Mouse (Mus musculus): ENCODE data around the gene Chrm1. TPM values are rescaled to one million over a fixed set of nuclear protein-coding genes. Genes with fewer than 3 reads are reported as not detected.

Gene Chrm1
- polyA plus RNA-seq, 1 experiment from 2014 or later: 0.66 TPM

DNA sequence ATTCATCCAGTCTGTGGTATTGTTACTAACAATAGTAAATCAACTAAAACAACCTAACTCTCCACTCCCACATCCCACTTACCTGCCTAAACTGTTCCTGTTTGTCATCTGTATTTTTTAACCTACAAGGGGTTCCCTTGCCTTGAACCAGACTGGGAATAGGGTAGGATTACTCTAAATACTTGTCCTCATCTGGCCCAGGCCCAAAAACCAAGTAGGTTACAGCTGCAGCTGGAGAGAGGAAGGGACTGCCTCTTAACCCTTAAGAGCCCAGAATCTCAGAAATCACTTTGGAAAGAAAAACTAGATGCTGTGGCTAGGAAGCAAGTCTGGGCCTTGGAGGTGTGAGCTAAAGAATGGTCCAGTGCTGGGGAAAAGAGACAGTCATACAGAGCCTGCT is 7.8 kb upstream of the Chrm1 start:
- no peaks in the 10 kb centered on the region for H3K4me1 ChIP-seq (ENCODE audit: control insufficient read depth, insufficient read depth, low read depth, low read length)
- H3K27ac ChIP-seq (ENCODE audit: low read depth, low read length): no peak overlapping the region

GRCm38 (mm10) chr19:8656341-8656740 is 7.2 kb upstream of the Chrm1 start:
- Histone ChIP-seq H3K27ac (ENCODE audit: low read depth, low read length) (no peak overlapping the region), H3K9ac (ENCODE audit: low read depth, low read length) (no peak overlapping the region), H3K4me3 (ENCODE audit: low read length) (no peak overlapping the region), H3K4me2 (ENCODE audit: low read length) (no peak overlapping the region), H3K9me3 (ENCODE audit: control insufficient read depth, low read length) (no peaks in the 10 kb centered on the region), H3K36me3 (ENCODE audit: control insufficient read depth, insufficient read depth, low read length) (no peaks in the 10 kb centered on the region), H3K27me3 (replicated peaks; ENCODE audit: control insufficient read depth, insufficient read depth, low read length) (no peaks in the 10 kb centered on the region), H3K4me1 (ENCODE audit: control insufficient read depth, insufficient read depth, low read depth, low read length) (no peaks in the 10 kb centered on the region)
- 66% methylated on average over 4 of the region's 4 CpGs for WGBS
- ATAC-seq: no peak

More for the DNA sequence above, 7.8 kb upstream of the Chrm1 start:
- H3K9ac ChIP-seq (ENCODE audit: low read depth, low read length): no peak overlapping the region
- H3K27me3 ChIP-seq (replicated peaks; ENCODE audit: control insufficient read depth, insufficient read depth, low read length): no peaks in the 10 kb centered on the region
- no peaks in the 10 kb centered on the region for H3K9me3 ChIP-seq (ENCODE audit: control insufficient read depth, low read length)
- H3K4me2 ChIP-seq (ENCODE audit: low read length): no peak overlapping the region
- H3K4me3 ChIP-seq (ENCODE audit: low read length): no peak overlapping the region
- H3K36me3 ChIP-seq (ENCODE audit: control insufficient read depth, insufficient read depth, low read length): no peaks in the 10 kb centered on the region
- no peak for ATAC-seq

GRCm38 (mm10) chr19:8661821-8662307 is 1.7 kb upstream of the Chrm1 start:
- ATAC-seq: peak; percentile 69
- Histone ChIP-seq H3K27me3 (replicated peaks; ENCODE audit: control insufficient read depth, insufficient read depth, low read length) (no peaks in the 10 kb centered on the region), H3K36me3 (ENCODE audit: control insufficient read depth, insufficient read depth, low read length) (no peaks in the 10 kb centered on the region), H3K9ac (ENCODE audit: low read depth, low read length) (peak overlapping the region; percentile 71), H3K27ac (ENCODE audit: low read depth, low read length) (no peak overlapping the region), H3K4me3 (ENCODE audit: low read length) (peak overlapping the region; percentile 51), H3K4me2 (ENCODE audit: low read length) (peak overlapping the region; percentile 95), H3K9me3 (ENCODE audit: control insufficient read depth, low read length) (no peaks in the 10 kb centered on the region), H3K4me1 (ENCODE audit: control insufficient read depth, insufficient read depth, low read depth, low read length) (peaks cover 10% of the 10 kb centered on the region)
- under 1% methylated on average over 35 of the region's 35 CpGs for WGBS

- Histone ChIP-seq H3K27ac (ENCODE audit: low read depth, low read length) (no peak overlapping the region), H3K4me1 (ENCODE audit: control insufficient read depth, insufficient read depth, low read depth, low read length) (peaks cover 10% of the 10 kb centered on the region), H3K9ac (ENCODE audit: low read depth, low read length) (peak overlapping the region; percentile 71), H3K4me2 (ENCODE audit: low read length) (peak overlapping the region; percentile 95), H3K4me3 (ENCODE audit: low read length) (peak overlapping the region; percentile 51), H3K36me3 (ENCODE audit: control insufficient read depth, insufficient read depth, low read length) (no peaks in the 10 kb centered on the region), H3K27me3 (replicated peaks; ENCODE audit: control insufficient read depth, insufficient read depth, low read length) (no peaks in the 10 kb centered on the region), H3K9me3 (ENCODE audit: control insufficient read depth, low read length) (no peaks in the 10 kb centered on the region)
- 4% methylated on average over 11 of the region's 11 CpGs for WGBS
- peak; percentile 75 for ATAC-seq
These were observed 1.3 kb upstream of the Chrm1 start for GRCm38 (mm10) chr19:8662337-8662736.

GRCm38 (mm10) chr19:8663911-8664421 is 377 bp downstream of the Chrm1 start:
- H3K4me1 ChIP-seq (ENCODE audit: control insufficient read depth, insufficient read depth, low read depth, low read length): peaks cover 10% of the 10 kb centered on the region
- peak overlapping the region; percentile 36; the same call in 1 of the 2 replicates for H3K9ac ChIP-seq (ENCODE audit: low read depth, low read length)
- no peaks in the 10 kb centered on the region for H3K9me3 ChIP-seq (ENCODE audit: control insufficient read depth, low read length)
- H3K4me3 ChIP-seq (ENCODE audit: low read length): no peak overlapping the region
- H3K27me3 ChIP-seq (replicated peaks; ENCODE audit: control insufficient read depth, insufficient read depth, low read length): no peaks in the 10 kb centered on the region
- no peak overlapping the region for H3K27ac ChIP-seq (ENCODE audit: low read depth, low read length)
- peak; percentile 35; the same call in 1 of the 2 replicates for ATAC-seq
- peak overlapping the region; percentile 30 for H3K4me2 ChIP-seq (ENCODE audit: low read length)
- 43% methylated on average over 8 of the region's 10 CpGs for WGBS
- no peaks in the 10 kb centered on the region for H3K36me3 ChIP-seq (ENCODE audit: control insufficient read depth, insufficient read depth, low read length)

- ATAC-seq: no peak
- no peak overlapping the region for H3K9ac ChIP-seq (ENCODE audit: low read depth, low read length)
These were observed 1.3 kb downstream of the Chrm1 start for GRCm38 (mm10) chr19:8664859-8665258.

GRCm38 (mm10) chr19:8665746-8666145 is 2.2 kb downstream of the Chrm1 start:
- Histone ChIP-seq H3K9me3 (ENCODE audit: control insufficient read depth, low read length) (no peaks in the 10 kb centered on the region), H3K27ac (ENCODE audit: low read depth, low read length) (no peak overlapping the region), H3K4me3 (ENCODE audit: low read length) (no peak overlapping the region), H3K9ac (ENCODE audit: low read depth, low read length) (no peak overlapping the region), H3K27me3 (replicated peaks; ENCODE audit: control insufficient read depth, insufficient read depth, low read length) (no peaks in the 10 kb centered on the region), H3K36me3 (ENCODE audit: control insufficient read depth, insufficient read depth, low read length) (no peaks in the 10 kb centered on the region), H3K4me1 (ENCODE audit: control insufficient read depth, insufficient read depth, low read depth, low read length) (peaks cover 10% of the 10 kb centered on the region), H3K4me2 (ENCODE audit: low read length) (no peak overlapping the region)
- ATAC-seq: no peak
- WGBS: 40% methylated on average over 5 of the region's 5 CpGs

More at GRCm38 (mm10) chr19:8664859-8665258, 1.3 kb downstream of the Chrm1 start:
- no peaks in the 10 kb centered on the region for H3K36me3 ChIP-seq (ENCODE audit: control insufficient read depth, insufficient read depth, low read length)
- H3K27ac ChIP-seq (ENCODE audit: low read depth, low read length): no peak overlapping the region
- H3K9me3 ChIP-seq (ENCODE audit: control insufficient read depth, low read length): no peaks in the 10 kb centered on the region
- 88% methylated on average over 3 of the region's 3 CpGs for WGBS
- no peaks in the 10 kb centered on the region for H3K27me3 ChIP-seq (replicated peaks; ENCODE audit: control insufficient read depth, insufficient read depth, low read length)
- peaks cover 10% of the 10 kb centered on the region for H3K4me1 ChIP-seq (ENCODE audit: control insufficient read depth, insufficient read depth, low read depth, low read length)
- no peak overlapping the region for H3K4me3 ChIP-seq (ENCODE audit: low read length)
- H3K4me2 ChIP-seq (ENCODE audit: low read length): no peak overlapping the region

DNA sequence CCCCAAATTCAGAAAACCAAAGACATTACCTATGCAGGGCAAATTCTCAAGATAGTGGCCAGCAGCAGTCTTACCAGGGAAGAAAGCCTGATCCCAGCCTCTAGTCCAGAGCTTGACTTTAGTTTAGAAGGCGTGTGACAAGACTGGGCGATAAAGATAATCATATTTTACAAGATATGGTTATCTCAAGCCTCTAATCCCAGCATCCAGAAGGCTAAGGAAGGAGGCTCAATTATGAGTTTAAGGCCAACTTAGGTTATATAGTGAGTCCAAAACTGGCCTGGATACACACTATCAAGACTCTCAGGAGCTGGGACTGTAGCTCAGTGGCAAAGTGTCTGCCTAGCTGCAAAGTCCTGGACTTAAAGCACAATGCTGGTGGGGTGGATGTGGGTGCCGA is 9.3 kb downstream of the Chrm1 start:
- H3K27ac ChIP-seq (ENCODE audit: low read depth, low read length): no peak overlapping the region
- H3K4me2 ChIP-seq (ENCODE audit: low read length): no peak overlapping the region
- H3K4me3 ChIP-seq (ENCODE audit: low read length): no peak overlapping the region
- WGBS: 92% methylated on average over 3 of the region's 3 CpGs
- no peaks in the 10 kb centered on the region for H3K36me3 ChIP-seq (ENCODE audit: control insufficient read depth, insufficient read depth, low read length)
- no peak for ATAC-seq
- no peaks in the 10 kb centered on the region for H3K4me1 ChIP-seq (ENCODE audit: control insufficient read depth, insufficient read depth, low read depth, low read length)
- H3K27me3 ChIP-seq (replicated peaks; ENCODE audit: control insufficient read depth, insufficient read depth, low read length): no peaks in the 10 kb centered on the region
- no peaks in the 10 kb centered on the region for H3K9me3 ChIP-seq (ENCODE audit: control insufficient read depth, low read length)
- H3K9ac ChIP-seq (ENCODE audit: low read depth, low read length): no peak overlapping the region

DNA sequence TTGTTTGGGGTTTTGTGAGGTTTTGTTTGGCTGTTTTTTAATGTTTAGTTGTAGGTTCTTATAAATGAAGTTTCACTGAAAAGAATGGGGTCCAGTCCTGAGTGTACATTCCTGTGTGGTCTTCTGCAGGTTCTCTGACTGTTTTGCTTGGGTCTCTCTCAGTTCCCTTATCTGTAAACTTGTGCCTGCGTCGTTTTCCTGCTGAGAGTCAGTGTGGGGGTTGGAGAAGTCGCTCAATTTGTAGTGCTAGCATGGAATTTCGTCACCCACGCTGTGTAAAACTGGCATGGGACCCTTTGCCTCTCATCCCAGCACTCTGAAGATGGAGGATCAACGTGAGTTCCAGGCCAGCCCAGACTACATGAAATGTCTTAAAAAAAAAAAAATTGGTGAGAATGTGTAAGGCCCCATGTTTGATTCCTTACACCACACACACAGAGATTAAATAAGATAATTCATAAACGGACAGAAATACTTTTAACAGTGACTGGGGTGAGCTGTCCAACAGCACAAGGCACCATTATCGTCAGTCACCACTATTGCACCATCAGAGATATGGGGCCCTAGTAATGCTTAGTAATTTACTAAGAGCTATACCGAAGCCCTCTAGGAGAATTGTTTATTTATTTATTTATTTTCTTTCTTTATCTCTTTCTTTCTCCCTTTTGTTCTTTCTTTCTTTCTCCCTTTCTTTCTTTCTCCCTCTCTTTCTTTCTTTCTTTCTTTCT is 9.9 kb downstream of the Chrm1 start:
- Histone ChIP-seq H3K9me3 (ENCODE audit: control insufficient read depth, low read length) (no peaks in the 10 kb centered on the region), H3K9ac (ENCODE audit: low read depth, low read length) (no peak overlapping the region), H3K4me1 (ENCODE audit: control insufficient read depth, insufficient read depth, low read depth, low read length) (no peaks in the 10 kb centered on the region), H3K4me3 (ENCODE audit: low read length) (no peak overlapping the region), H3K27me3 (replicated peaks; ENCODE audit: control insufficient read depth, insufficient read depth, low read length) (no peaks in the 10 kb centered on the region), H3K27ac (ENCODE audit: low read depth, low read length) (no peak overlapping the region), H3K4me2 (ENCODE audit: low read length) (no peak overlapping the region), H3K36me3 (ENCODE audit: control insufficient read depth, insufficient read depth, low read length) (no peaks in the 10 kb centered on the region)
- WGBS: 77% methylated on average over 9 of the region's 9 CpGs
- ATAC-seq: no peak
